Mouse (Mus musculus): ENCODE measurements around the gene Hba-x. TPM values are rescaled to one million over a fixed set of nuclear protein-coding genes. Genes with fewer than 3 reads are reported as not detected.
A peak's percentile ranks its signal among the peaks of the same experiment; 100 is the strongest.

Hba-x gene
- total RNA-seq, 2 experiments from 2014 or later: not detected

DNA sequence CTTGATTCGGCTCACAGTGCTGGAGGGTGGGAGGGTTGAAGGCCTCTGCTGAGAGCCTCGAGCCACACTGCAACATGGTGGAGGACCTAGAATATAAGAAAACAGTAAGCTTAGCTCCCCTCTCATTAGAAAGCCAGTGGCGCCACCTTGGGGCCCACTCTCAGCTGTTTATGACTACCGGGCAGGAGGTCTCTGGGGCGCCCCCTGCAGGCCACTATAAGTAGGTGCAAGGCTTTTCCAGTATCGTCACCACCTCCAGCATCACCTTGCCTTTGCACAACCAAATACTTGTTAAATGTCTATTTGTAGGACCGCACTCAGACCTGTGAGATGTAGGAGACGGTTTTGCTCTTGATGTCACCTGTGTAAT lies 45.0 kb downstream of the Hba-x start:
- DNase-seq (ENCODE audit: low spot score in 2 of 2): peak; percentile 57 to 79

DNA sequence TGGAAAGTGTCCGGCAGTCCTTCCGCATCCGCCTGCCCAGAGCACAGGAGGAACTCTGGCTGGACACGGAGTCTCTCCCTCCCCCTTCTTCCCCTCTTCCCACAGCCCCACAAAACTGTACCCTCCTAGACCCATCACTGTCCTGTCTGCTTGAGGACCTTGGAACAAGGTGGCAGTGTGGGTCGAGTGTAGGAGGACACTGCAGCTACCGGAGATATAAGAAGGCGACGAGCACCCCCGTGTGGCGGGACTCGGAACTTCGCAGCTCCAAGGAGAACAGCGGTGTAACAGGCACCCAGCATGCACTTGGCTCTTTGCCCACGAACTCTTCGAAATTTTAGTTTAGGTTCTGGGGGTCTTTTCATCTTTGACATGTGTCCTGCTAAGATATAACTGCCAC lies 48.4 kb downstream of the Hba-x start:
- DNase-seq (ENCODE audit: low spot score in 2 of 2): peak; percentile 77 to 85

Other genes with a start within 250 kb of the Hba-x start
- gene Il9r, start 76.1 kb upstream of the Hba-x start, total RNA-seq (2021): under 1 TPM; 0.12 to 0.23 TPM
- gene Snrnp25, start 71.0 kb upstream of the Hba-x start, total RNA-seq (2021): 10 to 100 TPM in 1 of 2 experiments, 1 to 10 TPM in 1; 10.0 to 12.2 TPM
- 10 to 100 TPM; 45.7 to 57.4 TPM for gene Rhbdf1, start 54.1 kb upstream of the Hba-x start, total RNA-seq (2021)
- 10 to 100 TPM; 17.6 to 18.2 TPM for gene Mpg, start 49.9 kb upstream of the Hba-x start, total RNA-seq (2021)
- gene Nprl3, start 8.7 kb upstream of the Hba-x start, total RNA-seq (2021): 10 to 100 TPM; 26.1 to 33.5 TPM
- gene Hba-a1, start 7.1 kb downstream of the Hba-x start, total RNA-seq (2021): 100 to 1,000 TPM; 293 to 605 TPM
- gene Hbq1b, start 10.6 kb downstream of the Hba-x start, total RNA-seq (2021): not detected
- gene Hba-a2, start 20.1 kb downstream of the Hba-x start, total RNA-seq (2021): 100 to 1,000 TPM; 211 to 422 TPM
- not detected for gene Hbq1a, start 23.7 kb downstream of the Hba-x start, total RNA-seq (2021)
- gene Sh3pxd2b, start 71.4 kb downstream of the Hba-x start, total RNA-seq (2021): 10 to 100 TPM; 51.4 to 56.2 TPM
- 10 to 100 TPM; 63.5 to 68.8 TPM for gene Ubtd2, start 179.0 kb downstream of the Hba-x start, total RNA-seq (2021)

Data from gastrocnemius, postnatal 4 days (tissue).